Mouse (Mus musculus) CH12.LX (cell line): ENCODE measurements at regions not wholly inside any gene's neighbourhood (a gene's known extent, or its start where the extent isn't known, plus 50 kb on each side); places are given as distances from the start of the nearest gene placed in this dataset.

Source experiments
- DNase-seq: peaks from one replicate; pipeline ENCODE4 v3.0.0-alpha.2; 2013; ENCODE audit errors: extremely low read depth
- H3K27ac ChIP-seq: 2 replicates; pipeline ENCODE4 v1.5.1; 2012; ENCODE audit warnings: low read depth, mild to moderate bottlenecking, control low read depth, moderate library complexity; ENCODE audit not compliant: insufficient read depth
- H3K27me3 ChIP-seq: replicated peaks from 2 replicates; pipeline ENCODE3; 2012; ENCODE audit warnings: inconsistent platforms
- H3K36me3 ChIP-seq, 2 experiments: replicated peaks in 1 of 2; 2 replicates each; pipeline versions ENCODE3 to v1.6.1; 2012; ENCODE audit warnings: inconsistent platforms in 1 of 2, low read length in 1 of 2, mild to moderate bottlenecking in 1 of 2, mixed read lengths in 1 of 2, moderate library complexity in 1 of 2; ENCODE audit not compliant: control insufficient read depth in 1 of 2, insufficient read depth in 1 of 2
- H3K4me1 ChIP-seq, 2 experiments: 2 replicates each; pipeline ENCODE4 v1.6.1; 2012; ENCODE audit warnings: inconsistent platforms in 1 of 2, moderate library complexity in 1 of 2; ENCODE audit not compliant: insufficient read depth in 2 of 2, control insufficient read depth in 1 of 2
- H3K4me2 ChIP-seq: 2 replicates; pipeline ENCODE4 v1.6.1; 2012; ENCODE audit warnings: low read depth, mild to moderate bottlenecking, control low read depth; ENCODE audit not compliant: poor library complexity, insufficient read depth, severe bottlenecking
- H3K4me3 ChIP-seq, 3 experiments: fragments of 150-350 bp in 1 of 3; sonication (generic) in 1 of 3; replicated peaks in 1 of 3; 2 replicates each; pipeline versions ENCODE3 to v1.5.1; 2011 to 2012; ENCODE audit warnings: low read depth in 2 of 3, low read length in 2 of 3, mild to moderate bottlenecking in 2 of 3, moderate library complexity in 2 of 3, control low read depth in 1 of 3, improper control_type of control experiment in 1 of 3, inconsistent platforms in 1 of 3, mixed read lengths in 1 of 3; ENCODE audit not compliant: poor library complexity in 1 of 3
- H3K79me2 ChIP-seq: replicated peaks from 2 replicates; pipeline ENCODE4 v1.6.1; 2012; ENCODE audit warnings: mild to moderate bottlenecking, moderate library complexity; ENCODE audit not compliant: control insufficient read depth, poor library complexity, insufficient read depth, severe bottlenecking; ENCODE audit errors: extremely low read depth
- H3K9ac ChIP-seq: 2 replicates; pipeline ENCODE4 v1.6.1; 2012; ENCODE audit warnings: low read depth, mild to moderate bottlenecking, control low read depth, moderate library complexity; ENCODE audit not compliant: insufficient read depth
- H3K9me3 ChIP-seq: replicated peaks from 2 replicates; pipeline ENCODE3; 2012; ENCODE audit warnings: low read length, inconsistent platforms, mixed read lengths
- BHLHE40 ChIP-seq: IDR thresholded peaks from 2 replicates; pipeline ENCODE4 v1.6.1; 2011; ENCODE audit warnings: mild to moderate bottlenecking, low read depth, low read length, improper control_type of control experiment
- CHD1 ChIP-seq: IDR thresholded peaks from 2 replicates; pipeline ENCODE4 v1.6.1; 2012; ENCODE audit warnings: low read depth, low read length, improper control_type of control experiment, inconsistent platforms
- CHD2 ChIP-seq: IDR thresholded peaks from 2 replicates; pipeline ENCODE4 v1.6.1; 2011; ENCODE audit warnings: low read length, improper control_type of control experiment
- EP300 ChIP-seq: IDR thresholded peaks from 2 replicates; pipeline ENCODE4 v1.6.1; 2011; ENCODE audit warnings: low read length, improper control_type of control experiment
- ETS1 ChIP-seq: conservative IDR thresholded peaks from 2 replicates; pipeline ENCODE4 v1.6.1; 2012; ENCODE audit warnings: low read depth, mild to moderate bottlenecking, inconsistent platforms, low read length, improper control_type of control experiment, moderate library complexity
- IRF4 ChIP-seq: IDR thresholded peaks from 2 replicates; pipeline ENCODE4 v1.6.1; 2014; ENCODE audit warnings: low read depth, mild to moderate bottlenecking, inconsistent platforms, low read length, improper control_type of control experiment
- JUN ChIP-seq: IDR thresholded peaks from 2 replicates; pipeline ENCODE4 v1.6.1; 2011; ENCODE audit warnings: low read depth, mild to moderate bottlenecking, low read length, improper control_type of control experiment, moderate library complexity; ENCODE audit not compliant: insufficient read depth
- JUND ChIP-seq: conservative IDR thresholded peaks from 2 replicates; pipeline ENCODE4 v1.6.1; 2011; ENCODE audit warnings: low read depth, low read length, improper control_type of control experiment
- KAT2A ChIP-seq: IDR thresholded peaks from 2 replicates; pipeline ENCODE4 v1.6.1; 2012; ENCODE audit warnings: low read length, improper control_type of control experiment, inconsistent platforms; ENCODE audit not compliant: insufficient replicate concordance
- MAZ ChIP-seq: IDR thresholded peaks from 2 replicates; pipeline ENCODE4 v1.6.1; 2012; ENCODE audit warnings: low read depth, mild to moderate bottlenecking, inconsistent platforms, low read length, improper control_type of control experiment, moderate library complexity
- MXI1 ChIP-seq: IDR thresholded peaks from 2 replicates; pipeline ENCODE4 v1.6.1; 2011; ENCODE audit warnings: mild to moderate bottlenecking, low read depth, low read length, improper control_type of control experiment
- NELFE ChIP-seq: IDR thresholded peaks from 2 replicates; pipeline ENCODE4 v1.6.1; 2011; ENCODE audit warnings: low read depth, low read length, improper control_type of control experiment
- POLR2A ChIP-seq: IDR thresholded peaks from 2 replicates; pipeline ENCODE4 v1.6.1; 2011; ENCODE audit warnings: low read depth, mild to moderate bottlenecking, improper control_type of control experiment, low read length
- POLR2AphosphoS2 ChIP-seq: IDR thresholded peaks from 2 replicates; pipeline ENCODE4 v1.6.1; 2011; ENCODE audit warnings: low read depth, low read length, improper control_type of control experiment
- RAD21 ChIP-seq: IDR thresholded peaks from 2 replicates; pipeline ENCODE4 v1.6.1; 2011; ENCODE audit warnings: low read depth, mild to moderate bottlenecking, low read length, improper control_type of control experiment, moderate library complexity
- SMC3 ChIP-seq: IDR thresholded peaks from 2 replicates; pipeline ENCODE4 v1.6.1; 2011; ENCODE audit warnings: low read depth, low read length, improper control_type of control experiment
- USF2 ChIP-seq: conservative IDR thresholded peaks from 2 replicates; pipeline ENCODE4 v1.6.1; 2011; ENCODE audit warnings: low read depth, low read length, improper control_type of control experiment
- ZC3H11A ChIP-seq: IDR thresholded peaks from 2 replicates; pipeline ENCODE4 v1.6.1; 2012; ENCODE audit warnings: low read depth, mild to moderate bottlenecking, inconsistent platforms, low read length, improper control_type of control experiment
- ZMIZ1 ChIP-seq: IDR thresholded peaks from 2 replicates; pipeline ENCODE4 v1.6.1; 2012; ENCODE audit warnings: low read depth, mild to moderate bottlenecking, inconsistent platforms, low read length, improper control_type of control experiment
- dilution Hi-C: fragments of 300-500 bp; cut with MboI; formaldehyde crosslinking; loops from 2 replicates; pipeline ENCODE4 v1.14.3; 2020; ENCODE audit warnings: low sequenced_read_pairs; ENCODE audit not compliant: extremely low pct_unique_long_range_greater_than_20kb, extremely low pct_ligation_motif_present
- in situ Hi-C: fragments of 300-500 bp; cut with MboI; formaldehyde crosslinking; loops from 3 replicates; pipeline ENCODE4 v1.14.3; 2019; ENCODE audit warnings: low sequenced_read_pairs, low pct_ligation_motif_present, low pct_unique_long_range_greater_than_20kb, mixed read lengths

GRCm38 (mm10) chr13:83716711-83717171 lies 212.9 kb downstream of the Mef2c start:
- no peak overlapping the region for H3K4me2 ChIP-seq
- DNase-seq = no peak
- no peak overlapping the region for H3K27ac ChIP-seq
- H3K36me3 ChIP-seq = no peaks in the 10 kb centered on the region
- no peak for TF ChIP-seq ZC3H11A
- no peak for TF ChIP-seq SMC3
- TF ChIP-seq EP300 = no peak
- TF ChIP-seq ZMIZ1 = no peak
- no peak for TF ChIP-seq USF2
- TF ChIP-seq CHD2 = no peak
- TF ChIP-seq CHD1 = no peak
- H3K27me3 ChIP-seq = peaks cover 2% of the 10 kb centered on the region
- in situ Hi-C loops (loop anchor here (5.0 kb wide), 1 partner anchor 1041 kb away; no protein-coding TSS in a partner anchor), dilution Hi-C loops (no loop called here)
- no peaks in the 10 kb centered on the region for H3K79me2 ChIP-seq
- peaks cover 0 to 3% of the 10 kb centered on the region in 2 experiments; a peak in 2 of 4 replicates for H3K4me1 ChIP-seq
- H3K9me3 ChIP-seq = no peaks in the 10 kb centered on the region
- no peak overlapping the region for H3K4me3 ChIP-seq
- H3K9ac ChIP-seq = no peak overlapping the region

GRCm38 (mm10) chr13:83717686-83718210 lies 213.9 kb downstream of the Mef2c start:
- Histone ChIP-seq H3K79me2 (no peaks in the 10 kb centered on the region), H3K4me1 (peaks cover 0 to 9% of the 10 kb centered on the region in 2 experiments; a peak in 2 of 4 replicates), H3K9ac (no peak overlapping the region), H3K4me3 (no peak overlapping the region), H3K4me2 (no peak overlapping the region), H3K27ac (no peak overlapping the region), H3K27me3 (peaks cover 2% of the 10 kb centered on the region), H3K36me3 (no peaks in the 10 kb centered on the region), H3K9me3 (no peaks in the 10 kb centered on the region)
- TF ChIP-seq POLR2AphosphoS2 = no peak
- no peak for TF ChIP-seq NELFE
- no peak for TF ChIP-seq ETS1
- TF ChIP-seq MAZ = no peak
- TF ChIP-seq BHLHE40 = no peak
- TF ChIP-seq CHD1 = no peak
- TF ChIP-seq MXI1 = no peak
- TF ChIP-seq JUND = no peak
- no peak for TF ChIP-seq POLR2A
- TF ChIP-seq IRF4 = no peak
- no peak for TF ChIP-seq SMC3
- no peak for TF ChIP-seq RAD21
- no peak for TF ChIP-seq KAT2A
- no peak for TF ChIP-seq JUN
- in situ Hi-C loops (loop anchor here (5.0 kb wide), 1 partner anchor 1040 kb away; no protein-coding TSS in a partner anchor), dilution Hi-C loops (no loop called here)
- no peak for DNase-seq
